Mouse (Mus musculus): ENCODE results near the gene Cox7a2.

GRCm38 (mm10) chr9:79717836-79718475 is 41.7 kb downstream of the Cox7a2 start:
- TF ChIP-seq EP300 (IDR thresholded peaks at IDR 0.05; ENCODE audit: low read depth) = no peak
- no peak for TF ChIP-seq CTCF (IDR thresholded peaks at IDR 0.05; ENCODE audit: low read depth)
